Comparison of ENCODE assay signal across 15 mouse cellular contexts in the genomic region with DNA sequence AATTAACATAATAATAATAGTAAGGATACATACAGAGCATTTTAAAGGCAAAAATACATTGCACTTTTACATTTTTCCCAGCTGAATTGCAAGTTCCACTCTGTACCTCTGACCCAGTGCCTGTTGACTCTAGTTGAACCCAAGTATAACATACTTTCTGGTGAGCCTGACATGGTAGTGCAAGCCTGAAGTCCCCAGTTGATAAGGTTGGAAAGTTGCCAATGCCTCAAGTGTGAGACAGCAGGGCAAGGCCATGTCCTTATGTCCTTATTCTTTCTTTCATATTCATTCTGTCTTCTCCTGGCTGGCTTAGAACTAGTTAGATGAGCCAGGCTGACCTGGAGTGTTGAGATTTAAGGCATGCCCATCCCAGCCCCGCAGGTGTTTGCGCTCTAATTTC.
"Had no signal": no experiment of that assay in that cellular context is flagged by ENCODE, and none has a peak within 500 bp of the region (broad histone marks: within the 10 kb centered on the region; RNA-seq: fewer than 3 reads in every experiment).

No protein-coding gene starts in this region.

- H3K27ac ChIP-seq: neural tube, embryonic 15.5 days; stomach, embryonic 15.5 days; stomach, postnatal 0 days had no signal

- H3K9ac ChIP-seq: neural tube, embryonic 15.5 days; stomach, embryonic 15.5 days had no signal

- H3K4me2 ChIP-seq: neural tube, embryonic 15.5 days; stomach, embryonic 15.5 days had no signal

- H3K4me1 ChIP-seq: neural tube, embryonic 15.5 days; stomach, embryonic 15.5 days had no signal

- H3K27me3 ChIP-seq: neural tube, embryonic 15.5 days; stomach, embryonic 15.5 days had no signal

- H3K9me3 ChIP-seq: neural tube, embryonic 15.5 days; stomach, embryonic 15.5 days had no signal

- DNase-seq: retina, postnatal 1 day; right cerebral cortex, adult 18-20 months; right cerebral cortex, postnatal 14 days; right cerebral cortex, postnatal 25 days; right cerebral cortex, postnatal 4 days; spleen, adult 18-20 months; thymus, adult 18-20 months; thymus, adult 2 months; thymus, postnatal 14 days; thymus, postnatal 25 days; thymus, postnatal 36 days; thymus, postnatal 4 days had no signal

- H3K4me3 ChIP-seq: neural tube, embryonic 15.5 days; stomach, embryonic 15.5 days had no signal
